Mouse (Mus musculus) forebrain, embryonic 11.5 days (tissue): ENCODE results near the gene Crim1. TPM values are rescaled to one million over a fixed set of nuclear protein-coding genes. Genes with fewer than 3 reads are reported as not detected.

Source experiments
- ATAC-seq: fragments of 200-750 bp; cut with Nextera tagmentation; replicated peaks from 2 replicates; pipeline ENCODE4 v1.8.0; 2017; ENCODE audit warnings: moderate TSS enrichment; ENCODE audit not compliant: low FRiP score
- DNase-seq: peaks from one replicate; pipeline ENCODE4 v3.0.0-alpha.2; 2017; ENCODE audit warnings: low spot score
- H3K27ac ChIP-seq: fragments of 300-500 bp; sonication (generic); 2 replicates; pipeline ENCODE4 v1.5.1; 2014; ENCODE audit warnings: low read depth, low read length
- H3K27me3 ChIP-seq: fragments of 300-500 bp; sonication (generic); 2 replicates; pipeline ENCODE4 v1.6.1; 2014; ENCODE audit warnings: mild to moderate bottlenecking, low read length, mixed read lengths; ENCODE audit not compliant: control insufficient read depth, insufficient read depth
- H3K36me3 ChIP-seq: fragments of 300-500 bp; sonication (generic); 2 replicates; pipeline ENCODE4 v1.6.1; 2014; ENCODE audit warnings: mild to moderate bottlenecking, low read length, moderate library complexity, mixed read lengths; ENCODE audit not compliant: control insufficient read depth, insufficient read depth
- H3K4me1 ChIP-seq: fragments of 300-500 bp; sonication (generic); replicated peaks from 2 replicates; pipeline ENCODE4 v1.6.1; 2014; ENCODE audit warnings: low read length, mixed read lengths; ENCODE audit not compliant: control insufficient read depth, insufficient read depth
- H3K4me2 ChIP-seq: fragments of 300-500 bp; sonication (generic); 2 replicates; pipeline ENCODE4 v1.6.1; 2014; ENCODE audit warnings: low read depth, mild to moderate bottlenecking, low read length, moderate library complexity, mixed read lengths; ENCODE audit not compliant: severe bottlenecking
- H3K4me3 ChIP-seq: fragments of 300-500 bp; sonication (generic); 2 replicates; pipeline ENCODE4 v1.5.1; 2014; ENCODE audit warnings: low read depth, low read length
- H3K9ac ChIP-seq: fragments of 300-500 bp; sonication (generic); 2 replicates; pipeline ENCODE4 v1.6.1; 2014; ENCODE audit warnings: low read length
- H3K9me3 ChIP-seq: fragments of 300-500 bp; sonication (generic); 2 replicates; pipeline ENCODE4 v1.6.1; 2016; ENCODE audit warnings: low read length, mixed read lengths; ENCODE audit not compliant: control insufficient read depth
- WGBS: fragments of 180-500 bp; shearing (Covaris S2); extraction: QIAGEN DNeasy Blood & Tissue Kit; methylation state at CpG from one replicate; pipeline ENCODE4 v1.1.7; 2014; 5-methylcytosine and 5-hydroxymethylcytosine counted together
- polyA plus RNA-seq: library from polyadenylated mRNA; unstranded; fragments of >200 nt; fragmentation: Nextera tagmentation; extraction: Ambion mirVana; gene quantifications from 2 replicates; pipeline ENCODE4 v1.2.1, GENCODE M21; 2014

The Crim1 gene
- polyA plus RNA-seq, 1 experiment from 2014 or later: 2.7 TPM

- no peaks in the 10 kb centered on the region for H3K27me3 ChIP-seq
- no peak overlapping the region for H3K27ac ChIP-seq
- H3K4me2 ChIP-seq: no peak overlapping the region
- no peaks in the 10 kb centered on the region for H3K9me3 ChIP-seq
- H3K4me1 ChIP-seq: no peaks in the 10 kb centered on the region
- no peaks in the 10 kb centered on the region for H3K36me3 ChIP-seq
- WGBS: 71% methylated on average over 7 of the region's 7 CpGs
- DNase-seq (no peak), ATAC-seq (no peak)
- H3K9ac ChIP-seq: no peak overlapping the region
- H3K4me3 ChIP-seq: no peak overlapping the region
Measured at GRCm38 (mm10) chr17:78274609-78275506, 74.8 kb downstream of the Crim1 start.

GRCm38 (mm10) chr17:78275507-78275813 is 75.4 kb downstream of the Crim1 start:
- no peak overlapping the region for H3K4me3 ChIP-seq
- no peak for DNase-seq
- no peak for ATAC-seq
- 84% methylated on average over 4 of the region's 4 CpGs for WGBS
- H3K4me1 ChIP-seq: no peaks in the 10 kb centered on the region
- no peaks in the 10 kb centered on the region for H3K36me3 ChIP-seq
- no peak overlapping the region for H3K4me2 ChIP-seq
- H3K27me3 ChIP-seq: no peaks in the 10 kb centered on the region
- no peaks in the 10 kb centered on the region for H3K9me3 ChIP-seq
- H3K9ac ChIP-seq: no peak overlapping the region
- no peak overlapping the region for H3K27ac ChIP-seq

- no peaks in the 10 kb centered on the region for H3K4me1 ChIP-seq
- DNase-seq (no peak), ATAC-seq (no peak)
- no peak overlapping the region for H3K4me2 ChIP-seq
- H3K4me3 ChIP-seq: no peak overlapping the region
- no peaks in the 10 kb centered on the region for H3K27me3 ChIP-seq
- 74% methylated on average over 12 of the region's 12 CpGs for WGBS
- no peaks in the 10 kb centered on the region for H3K36me3 ChIP-seq
- H3K9ac ChIP-seq: no peak overlapping the region
- no peak overlapping the region for H3K27ac ChIP-seq
- no peaks in the 10 kb centered on the region for H3K9me3 ChIP-seq
Measured at GRCm38 (mm10) chr17:78279191-78279590, 79.1 kb downstream of the Crim1 start.

- H3K4me1 ChIP-seq: no peaks in the 10 kb centered on the region
- H3K27me3 ChIP-seq: no peaks in the 10 kb centered on the region
- DNase-seq (no peak), ATAC-seq (no peak)
- no peak overlapping the region for H3K27ac ChIP-seq
- 84% methylated on average over 18 of the region's 18 CpGs for WGBS
- H3K36me3 ChIP-seq: no peaks in the 10 kb centered on the region
- H3K4me3 ChIP-seq: no peak overlapping the region
- no peaks in the 10 kb centered on the region for H3K9me3 ChIP-seq
- no peak overlapping the region for H3K4me2 ChIP-seq
- no peak overlapping the region for H3K9ac ChIP-seq
Measured at GRCm38 (mm10) chr17:78280991-78281712, 81.1 kb downstream of the Crim1 start.

- DNase-seq: no peak
Measured at GRCm38 (mm10) chr17:78283271-78283992, 83.4 kb downstream of the Crim1 start.

GRCm38 (mm10) chr17:78286021-78286420 is 86.0 kb downstream of the Crim1 start:
- Histone ChIP-seq H3K9me3 (no peaks in the 10 kb centered on the region), H3K27ac (no peak overlapping the region), H3K9ac (no peak overlapping the region), H3K36me3 (no peaks in the 10 kb centered on the region), H3K4me2 (no peak overlapping the region), H3K27me3 (no peaks in the 10 kb centered on the region), H3K4me3 (no peak overlapping the region), H3K4me1 (no peaks in the 10 kb centered on the region)
- WGBS: 89% methylated on average over 13 of the region's 13 CpGs
- DNase-seq: no peak
- no peak for ATAC-seq

More at GRCm38 (mm10) chr17:78283271-78283992, 83.4 kb downstream of the Crim1 start:
- no peak for ATAC-seq
- H3K4me2 ChIP-seq: no peak overlapping the region
- H3K27ac ChIP-seq: no peak overlapping the region
- no peaks in the 10 kb centered on the region for H3K9me3 ChIP-seq
- no peak overlapping the region for H3K9ac ChIP-seq
- H3K36me3 ChIP-seq: no peaks in the 10 kb centered on the region
- 77% methylated on average over 11 of the region's 11 CpGs for WGBS
- no peaks in the 10 kb centered on the region for H3K27me3 ChIP-seq
- H3K4me3 ChIP-seq: no peak overlapping the region
- H3K4me1 ChIP-seq: no peaks in the 10 kb centered on the region

GRCm38 (mm10) chr17:78287391-78287790 is 87.3 kb downstream of the Crim1 start:
- Histone ChIP-seq H3K4me3 (no peak overlapping the region), H3K36me3 (no peaks in the 10 kb centered on the region), H3K4me2 (no peak overlapping the region), H3K9me3 (no peaks in the 10 kb centered on the region), H3K9ac (no peak overlapping the region), H3K27ac (no peak overlapping the region), H3K27me3 (no peaks in the 10 kb centered on the region), H3K4me1 (no peaks in the 10 kb centered on the region)
- DNase-seq: no peak
- 91% methylated on average over 2 of the region's 2 CpGs for WGBS
- no peak for ATAC-seq

GRCm38 (mm10) chr17:78290153-78290876 is 90.3 kb downstream of the Crim1 start:
- whole genome bisulfite sequencing: 89% methylated on average over 6 of the region's 6 CpGs
- no peaks in the 10 kb centered on the region for H3K9me3 ChIP-seq

More at GRCm38 (mm10) chr17:78290153-78290876, 90.3 kb downstream of the Crim1 start:
- no peak overlapping the region for H3K4me3 ChIP-seq
- no peak overlapping the region for H3K4me2 ChIP-seq
- H3K4me1 ChIP-seq: no peaks in the 10 kb centered on the region
- H3K27ac ChIP-seq: no peak overlapping the region
- ATAC-seq (no peak), DNase-seq (no peak)
- no peaks in the 10 kb centered on the region for H3K36me3 ChIP-seq
- H3K9ac ChIP-seq: no peak overlapping the region
- no peaks in the 10 kb centered on the region for H3K27me3 ChIP-seq
